Mouse (Mus musculus): Measurements from ENCODE around the gene Gpatch8. TPM values are rescaled to one million over a fixed set of nuclear protein-coding genes. Genes with fewer than 3 reads are reported as not detected.

Gene Gpatch8
- polyA plus RNA-seq, 1 experiment from 2014 or later: 42.5 TPM

GRCm38 (mm10) chr11:102586445-102587130, 30.4 kb upstream of the Gpatch8 start:
- no peak overlapping the region for H3K4me3 ChIP-seq (ENCODE audit: low read depth, low read length)
- no peak overlapping the region for H3K9ac ChIP-seq (ENCODE audit: low read length)
- H3K27ac ChIP-seq (ENCODE audit: low read depth, low read length): no peak overlapping the region
- H3K9me3 ChIP-seq (ENCODE audit: control insufficient read depth, low read length): peaks cover 2% of the 10 kb centered on the region; the same call in 1 of the 2 replicates
- H3K27me3 ChIP-seq (ENCODE audit: control insufficient read depth, insufficient read depth, low read length): peaks cover 8% of the 10 kb centered on the region; the same call in 1 of the 2 replicates
- WGBS: 88% methylated on average over 4 of the region's 4 CpGs
- DNase-seq (ENCODE audit: low spot score, missing footprints) (peak; percentile 75), ATAC-seq (ENCODE audit: low FRiP score) (no peak)
- no peaks in the 10 kb centered on the region for H3K36me3 ChIP-seq (ENCODE audit: control insufficient read depth, insufficient read depth, low read length)
- no peak overlapping the region for H3K4me2 ChIP-seq
- peaks cover 12% of the 10 kb centered on the region for H3K4me1 ChIP-seq (ENCODE audit: control insufficient read depth, insufficient read depth, low read length)

DNA sequence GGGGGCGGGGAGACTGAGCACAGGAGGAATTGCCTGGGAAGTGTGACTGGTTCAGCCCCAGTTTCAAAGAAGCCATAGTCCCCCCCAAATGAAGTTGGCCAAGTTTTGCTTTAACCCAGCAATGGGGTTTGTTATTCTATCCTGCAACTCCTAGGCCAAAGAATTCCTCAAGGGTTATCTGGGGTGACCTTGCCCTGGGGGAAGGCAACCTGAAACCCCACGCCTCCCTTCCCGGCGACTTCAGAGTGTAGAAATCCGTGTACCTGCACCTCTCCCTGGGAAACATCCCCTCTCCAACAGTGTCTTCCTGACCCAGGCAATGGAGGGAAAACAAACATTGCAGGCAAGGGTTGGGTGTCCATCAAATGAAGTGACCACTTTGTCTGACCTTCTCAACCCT, 26.5 kb upstream of the Gpatch8 start:
- no peak for ATAC-seq (ENCODE audit: low FRiP score)
- Histone ChIP-seq H3K4me1 (ENCODE audit: control insufficient read depth, insufficient read depth, low read length) (peaks cover 35% of the 10 kb centered on the region), H3K27me3 (ENCODE audit: control insufficient read depth, insufficient read depth, low read length) (peaks cover 8% of the 10 kb centered on the region; the same call in 1 of the 2 replicates), H3K36me3 (ENCODE audit: control insufficient read depth, insufficient read depth, low read length) (no peaks in the 10 kb centered on the region), H3K9ac (ENCODE audit: low read length) (no peak overlapping the region), H3K27ac (ENCODE audit: low read depth, low read length) (no peak overlapping the region), H3K9me3 (ENCODE audit: control insufficient read depth, low read length) (peaks cover 2% of the 10 kb centered on the region; the same call in 1 of the 2 replicates), H3K4me2 (no peak overlapping the region), H3K4me3 (ENCODE audit: low read depth, low read length) (no peak overlapping the region)
- 11% methylated on average over 5 of the region's 5 CpGs for WGBS
- peak; percentile 49 for DNase-seq (ENCODE audit: low spot score, missing footprints)

DNA sequence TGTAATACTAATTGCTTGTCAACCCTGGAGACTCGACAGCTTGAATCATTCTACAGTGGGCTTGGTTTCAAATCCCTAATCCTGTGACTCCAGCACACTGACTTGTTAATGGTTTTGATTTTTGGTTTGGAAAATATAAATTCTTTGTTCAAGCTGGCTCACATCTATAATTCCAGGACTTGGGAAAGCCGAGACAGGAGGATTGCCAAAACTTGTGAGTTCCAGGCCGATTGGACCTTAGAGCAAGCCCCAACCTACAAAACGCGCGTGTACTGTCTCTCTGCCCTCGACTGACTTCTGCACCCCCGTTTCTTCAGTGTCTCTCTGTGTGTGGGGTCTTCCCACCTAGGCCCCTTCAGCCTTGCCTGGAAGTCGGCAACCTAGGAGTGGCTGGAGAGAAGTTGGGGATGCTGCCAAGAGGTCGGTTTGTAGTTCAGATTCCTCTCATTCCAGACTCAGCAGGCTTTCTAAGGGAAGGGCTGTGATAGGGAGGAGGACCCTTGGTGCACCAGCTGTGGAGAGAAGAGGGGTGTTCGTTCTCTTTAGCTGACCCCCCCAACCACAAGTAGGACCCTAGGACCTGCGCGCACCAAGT, 25.9 kb upstream of the Gpatch8 start:
- Histone ChIP-seq H3K4me1 (ENCODE audit: control insufficient read depth, insufficient read depth, low read length) (peaks cover 37% of the 10 kb centered on the region), H3K4me2 (no peak overlapping the region), H3K36me3 (ENCODE audit: control insufficient read depth, insufficient read depth, low read length) (no peaks in the 10 kb centered on the region), H3K9ac (ENCODE audit: low read length) (no peak overlapping the region; the same call in 1 of the 2 replicates), H3K27me3 (ENCODE audit: control insufficient read depth, insufficient read depth, low read length) (peaks cover 8% of the 10 kb centered on the region; the same call in 1 of the 2 replicates), H3K9me3 (ENCODE audit: control insufficient read depth, low read length) (peaks cover 2% of the 10 kb centered on the region; the same call in 1 of the 2 replicates), H3K27ac (ENCODE audit: low read depth, low read length) (no peak overlapping the region; the same call in 1 of the 2 replicates), H3K4me3 (ENCODE audit: low read depth, low read length) (no peak overlapping the region)
- WGBS: 17% methylated on average over 13 of the region's 13 CpGs
- no peak for ATAC-seq (ENCODE audit: low FRiP score)
- DNase-seq (ENCODE audit: low spot score, missing footprints): peak; percentile 89

DNA sequence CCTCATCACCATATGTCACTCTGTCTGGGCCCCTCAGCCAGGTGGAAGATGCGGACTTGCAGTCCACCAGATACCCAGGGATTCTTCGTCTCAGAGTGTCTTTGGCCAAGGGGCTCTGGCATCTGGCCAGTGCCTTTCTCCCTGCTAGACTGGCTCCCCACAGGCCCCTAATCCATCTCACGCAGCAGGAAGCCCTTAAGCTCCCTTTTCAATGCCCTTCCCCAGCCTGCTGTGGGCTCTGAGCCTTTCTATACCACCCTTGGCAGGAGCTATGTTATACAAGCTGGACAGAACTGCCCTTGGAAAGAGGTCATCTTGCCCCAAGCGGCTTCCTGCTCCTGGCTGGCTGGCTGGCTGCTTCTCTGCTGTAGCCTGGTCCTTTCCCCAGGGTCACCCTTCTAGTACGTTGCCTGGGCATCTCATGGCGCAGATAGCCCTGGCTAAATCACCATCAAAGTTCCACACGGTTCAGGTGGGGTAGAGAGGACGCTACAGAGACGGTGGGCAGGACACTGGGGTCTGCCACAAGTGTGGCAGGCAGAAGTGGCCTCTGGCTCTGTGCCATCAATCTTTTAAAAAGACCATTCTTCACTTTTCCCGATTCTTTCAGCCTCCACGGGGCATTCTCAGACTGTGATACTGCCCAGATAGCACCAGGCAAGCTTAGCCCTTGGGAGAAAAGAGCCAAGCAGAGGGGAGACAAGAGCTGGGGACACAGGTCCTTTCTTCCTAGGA, 25.3 kb upstream of the Gpatch8 start:
- H3K4me3 ChIP-seq (ENCODE audit: low read depth, low read length): no peak overlapping the region
- H3K4me2 ChIP-seq: no peak overlapping the region
- ATAC-seq (ENCODE audit: low FRiP score) (no peak), DNase-seq (ENCODE audit: low spot score, missing footprints) (peak; percentile 90)
- H3K27me3 ChIP-seq (ENCODE audit: control insufficient read depth, insufficient read depth, low read length): peaks cover 8% of the 10 kb centered on the region; the same call in 1 of the 2 replicates
- peak overlapping the region; percentile 6; the same call in 1 of the 2 replicates for H3K9ac ChIP-seq (ENCODE audit: low read length)
- H3K27ac ChIP-seq (ENCODE audit: low read depth, low read length): peak overlapping the region; percentile 59
- peaks cover 37% of the 10 kb centered on the region for H3K4me1 ChIP-seq (ENCODE audit: control insufficient read depth, insufficient read depth, low read length)
- 7% methylated on average over 11 of the region's 11 CpGs for WGBS
- peaks cover under 1% of the 10 kb centered on the region; the same call in 1 of the 2 replicates for H3K9me3 ChIP-seq (ENCODE audit: control insufficient read depth, low read length)
- H3K36me3 ChIP-seq (ENCODE audit: control insufficient read depth, insufficient read depth, low read length): no peaks in the 10 kb centered on the region

GRCm38 (mm10) chr11:102580034-102580330, 23.8 kb upstream of the Gpatch8 start:
- ATAC-seq (ENCODE audit: low FRiP score) (no peak), DNase-seq (ENCODE audit: low spot score, missing footprints) (peak; percentile 92)
- 15% methylated on average over 3 of the region's 3 CpGs for WGBS
- no peak overlapping the region; the same call in 1 of the 2 replicates for H3K4me2 ChIP-seq
- H3K9ac ChIP-seq (ENCODE audit: low read length): peak overlapping the region; percentile 0; the same call in 1 of the 2 replicates
- peak overlapping the region; percentile 96 for H3K27ac ChIP-seq (ENCODE audit: low read depth, low read length)
- H3K27me3 ChIP-seq (ENCODE audit: control insufficient read depth, insufficient read depth, low read length): peaks cover 8% of the 10 kb centered on the region; the same call in 1 of the 2 replicates
- H3K4me3 ChIP-seq (ENCODE audit: low read depth, low read length): no peak overlapping the region
- no peaks in the 10 kb centered on the region for H3K36me3 ChIP-seq (ENCODE audit: control insufficient read depth, insufficient read depth, low read length)
- H3K9me3 ChIP-seq (ENCODE audit: control insufficient read depth, low read length): no peaks in the 10 kb centered on the region
- H3K4me1 ChIP-seq (ENCODE audit: control insufficient read depth, insufficient read depth, low read length): peaks cover 37% of the 10 kb centered on the region

GRCm38 (mm10) chr11:102579165-102580033, 23.2 kb upstream of the Gpatch8 start, which contains the start of gene Gm11627:
Gene Gm11627, minus strand, starts transcription at chr11:102579461.
- peak; percentile 92 for ATAC-seq (ENCODE audit: low FRiP score)
- H3K9me3 ChIP-seq (ENCODE audit: control insufficient read depth, low read length): no peaks in the 10 kb centered on the region
- peaks cover 37% of the 10 kb centered on the region for H3K4me1 ChIP-seq (ENCODE audit: control insufficient read depth, insufficient read depth, low read length)
- peak within 1 kb of the TSS; percentile 55 for H3K9ac ChIP-seq (ENCODE audit: low read length)
- DNase-seq (ENCODE audit: low spot score, missing footprints): peak; percentile 97
- H3K4me3 ChIP-seq (ENCODE audit: low read depth, low read length): peak within 1 kb of the TSS; percentile 23
- H3K36me3 ChIP-seq (ENCODE audit: control insufficient read depth, insufficient read depth, low read length): no peaks in the 10 kb centered on the region
- H3K4me2 ChIP-seq: peak within 1 kb of the TSS; percentile 45
- H3K27me3 ChIP-seq (ENCODE audit: control insufficient read depth, insufficient read depth, low read length): peaks cover 8% of the 10 kb centered on the region; the same call in 1 of the 2 replicates
- H3K27ac ChIP-seq (ENCODE audit: low read depth, low read length): peak within 1 kb of the TSS; percentile 96
- 4% methylated on average over 23 of the region's 23 CpGs for WGBS

- Histone ChIP-seq H3K4me1 (ENCODE audit: control insufficient read depth, insufficient read depth, low read length) (peaks cover 37% of the 10 kb centered on the region), H3K4me2 (peak overlapping the region; percentile 45), H3K36me3 (ENCODE audit: control insufficient read depth, insufficient read depth, low read length) (no peaks in the 10 kb centered on the region), H3K4me3 (ENCODE audit: low read depth, low read length) (peak overlapping the region; percentile 23; the same call in 1 of the 2 replicates), H3K9me3 (ENCODE audit: control insufficient read depth, low read length) (no peaks in the 10 kb centered on the region), H3K9ac (ENCODE audit: low read length) (peak overlapping the region; percentile 55), H3K27me3 (ENCODE audit: control insufficient read depth, insufficient read depth, low read length) (peaks cover 8% of the 10 kb centered on the region; the same call in 1 of the 2 replicates), H3K27ac (ENCODE audit: low read depth, low read length) (peak overlapping the region; percentile 96)
- 5% methylated on average over 27 of the region's 27 CpGs for WGBS
- DNase-seq (ENCODE audit: low spot score, missing footprints) (peak; percentile 97), ATAC-seq (ENCODE audit: low FRiP score) (peak; percentile 36)
These were observed 22.3 kb upstream of the Gpatch8 start for GRCm38 (mm10) chr11:102578341-102579118.
